Mouse (Mus musculus) lung, embryonic 14.5 days (tissue): ENCODE results near the gene Ctdsp2. TPM values are rescaled to one million over a fixed set of nuclear protein-coding genes. Genes with fewer than 3 reads are reported as not detected.

Experiments
- ATAC-seq: fragments of 200-750 bp; cut with Nextera tagmentation; 2 replicates; pipeline ENCODE4 v1.8.0; 2017; ENCODE audit warnings: mild to moderate bottlenecking, moderate TSS enrichment, moderate library complexity; ENCODE audit not compliant: insufficient read depth
- DNase-seq: peaks from one replicate; pipeline ENCODE4 v3.0.0-alpha.2; 2015
- H3K27ac ChIP-seq: fragments of 300-500 bp; sonication (generic); 2 replicates; pipeline ENCODE4 v1.5.1; 2014; ENCODE audit warnings: low read depth, mild to moderate bottlenecking, moderate library complexity
- H3K27me3 ChIP-seq: fragments of 300-500 bp; sonication (generic); 2 replicates; pipeline ENCODE4 v1.6.1; 2014; ENCODE audit warnings: low read length, control low read depth; ENCODE audit not compliant: insufficient read depth
- H3K36me3 ChIP-seq: fragments of 300-500 bp; sonication (generic); 2 replicates; pipeline ENCODE4 v1.6.1; 2014; ENCODE audit warnings: control low read depth; ENCODE audit not compliant: insufficient read depth
- H3K4me1 ChIP-seq: fragments of 300-500 bp; sonication (generic); 2 replicates; pipeline ENCODE4 v1.6.1; 2014; ENCODE audit warnings: antibody characterized with exemption, control low read depth; ENCODE audit not compliant: insufficient read depth
- H3K4me2 ChIP-seq: fragments of 300-500 bp; sonication (generic); 2 replicates; pipeline ENCODE4 v1.6.1; 2014; ENCODE audit warnings: mild to moderate bottlenecking
- H3K4me3 ChIP-seq: fragments of 300-500 bp; sonication (generic); 2 replicates; pipeline ENCODE4 v1.5.1; 2014; ENCODE audit warnings: low read depth, low read length
- H3K9ac ChIP-seq: fragments of 300-500 bp; sonication (generic); 2 replicates; pipeline ENCODE4 v1.6.1; 2014
- H3K9me3 ChIP-seq: fragments of 300-500 bp; sonication (generic); 2 replicates; pipeline ENCODE4 v1.6.1; 2016; ENCODE audit warnings: low read depth, low read length, control low read depth
- CTCF ChIP-seq: IDR thresholded peaks from 2 replicates; pipeline ENCODE4 v1.5.1; 2016; ENCODE audit warnings: antibody characterized with exemption, low read depth
- WGBS: fragments of 180-500 bp; shearing (Covaris S2); extraction: QIAGEN DNeasy Blood & Tissue Kit; methylation state at CpG from one replicate; pipeline ENCODE4 v1.1.7; 2014; 5-methylcytosine and 5-hydroxymethylcytosine counted together
- polyA plus RNA-seq: library from polyadenylated mRNA; unstranded; fragments of >200 nt; fragmentation: Nextera tagmentation; extraction: Ambion mirVana; gene quantifications from 2 replicates; pipeline ENCODE4 v1.2.1, GENCODE M21; 2014

Ctdsp2 gene
- polyA plus RNA-seq, 1 experiment from 2014 or later = 113 TPM

GRCm38 (mm10) chr10:126962271-126962965 is 16.1 kb upstream of the Ctdsp2 start:
- Histone ChIP-seq H3K27ac (peak overlapping the region; percentile 93), H3K27me3 (no peaks in the 10 kb centered on the region), H3K9me3 (no peaks in the 10 kb centered on the region), H3K36me3 (no peaks in the 10 kb centered on the region), H3K4me2 (peak overlapping the region; percentile 43), H3K4me1 (peaks cover 19% of the 10 kb centered on the region), H3K9ac (no peak overlapping the region; the same call in 1 of the 2 replicates), H3K4me3 (peak overlapping the region; percentile 12; the same call in 1 of the 2 replicates)
- DNase-seq (peak; percentile 93), ATAC-seq (peak; percentile 87)
- 16% methylated on average over 15 of the region's 15 CpGs for WGBS
- no peak for TF ChIP-seq CTCF

- Histone ChIP-seq H3K9me3 (no peaks in the 10 kb centered on the region), H3K27me3 (no peaks in the 10 kb centered on the region), H3K36me3 (no peaks in the 10 kb centered on the region), H3K4me3 (no peak overlapping the region), H3K9ac (no peak overlapping the region), H3K4me1 (peaks cover 16% of the 10 kb centered on the region), H3K4me2 (peak overlapping the region; percentile 43; the same call in 1 of the 2 replicates), H3K27ac (peak overlapping the region; percentile 93)
- TF ChIP-seq CTCF = no peak
- WGBS = 25% methylated on average over 6 of the region's 6 CpGs
- ATAC-seq (peak; percentile 9; the same call in 1 of the 2 replicates), DNase-seq (peak; percentile 70)
These were observed 15.6 kb upstream of the Ctdsp2 start for GRCm38 (mm10) chr10:126962966-126963330.

GRCm38 (mm10) chr10:126963821-126964220 is 14.7 kb upstream of the Ctdsp2 start:
- no peaks in the 10 kb centered on the region for H3K36me3 ChIP-seq
- H3K4me3 ChIP-seq = no peak overlapping the region
- no peaks in the 10 kb centered on the region for H3K27me3 ChIP-seq
- ATAC-seq (no peak), DNase-seq (no peak)
- H3K4me2 ChIP-seq = no peak overlapping the region
- H3K4me1 ChIP-seq = peaks cover 16% of the 10 kb centered on the region
- TF ChIP-seq CTCF = no peak
- 81% methylated on average over 8 of the region's 8 CpGs for WGBS
- H3K27ac ChIP-seq = peak overlapping the region; percentile 93
- H3K9me3 ChIP-seq = no peaks in the 10 kb centered on the region
- H3K9ac ChIP-seq = no peak overlapping the region

GRCm38 (mm10) chr10:126971363-126972050 is 7.0 kb upstream of the Ctdsp2 start:
- H3K4me3 ChIP-seq = no peak overlapping the region
- no peak for TF ChIP-seq CTCF

GRCm38 (mm10) chr10:126972051-126972725 is 6.3 kb upstream of the Ctdsp2 start:
- no peaks in the 10 kb centered on the region for H3K27me3 ChIP-seq
- ATAC-seq = peak; percentile 84
- peak overlapping the region; percentile 4; the same call in 1 of the 2 replicates for H3K9ac ChIP-seq
- no peaks in the 10 kb centered on the region for H3K36me3 ChIP-seq
- no peaks in the 10 kb centered on the region for H3K9me3 ChIP-seq
- peak overlapping the region; percentile 39 for H3K4me2 ChIP-seq
- 9% methylated on average over 13 of the region's 13 CpGs for WGBS
- no peak overlapping the region for H3K4me3 ChIP-seq
- peak; percentile 91 for DNase-seq
- H3K4me1 ChIP-seq = peaks cover 25% of the 10 kb centered on the region
- H3K27ac ChIP-seq = peak overlapping the region; percentile 84
- no peak for TF ChIP-seq CTCF

More at GRCm38 (mm10) chr10:126971363-126972050, 7.0 kb upstream of the Ctdsp2 start:
- Histone ChIP-seq H3K36me3 (no peaks in the 10 kb centered on the region), H3K9me3 (no peaks in the 10 kb centered on the region), H3K27ac (peak overlapping the region; percentile 84), H3K4me2 (peak overlapping the region; percentile 39), H3K27me3 (no peaks in the 10 kb centered on the region), H3K9ac (no peak overlapping the region), H3K4me1 (peaks cover 21% of the 10 kb centered on the region)
- whole genome bisulfite sequencing = 7% methylated on average over 12 of the region's 12 CpGs
- peak; percentile 16; the same call in 1 of the 2 replicates for ATAC-seq
- DNase-seq = no peak

GRCm38 (mm10) chr10:126972988-126973387 is 5.5 kb upstream of the Ctdsp2 start:
- H3K27me3 ChIP-seq = no peaks in the 10 kb centered on the region
- H3K4me1 ChIP-seq = peaks cover 27% of the 10 kb centered on the region
- no peak for DNase-seq
- WGBS = 30% methylated on average over 7 of the region's 7 CpGs
- no peaks in the 10 kb centered on the region for H3K36me3 ChIP-seq
- peak overlapping the region; percentile 84 for H3K27ac ChIP-seq
- H3K4me2 ChIP-seq = no peak overlapping the region
- H3K9ac ChIP-seq = no peak overlapping the region
- no peak overlapping the region for H3K4me3 ChIP-seq
- no peak for ATAC-seq
- TF ChIP-seq CTCF = no peak
- no peaks in the 10 kb centered on the region for H3K9me3 ChIP-seq
